Mouse (Mus musculus) MEL (cell line): ENCODE data around the gene Ldhc.

Experiments used
- CHD1 ChIP-seq: IDR thresholded peaks from 2 replicates; pipeline ENCODE4 v1.6.1; 2012; ENCODE audit warnings: low read depth, mild to moderate bottlenecking, inconsistent platforms, low read length, improper control_type of control experiment
- CHD2 ChIP-seq: IDR thresholded peaks from 2 replicates; pipeline ENCODE4 v1.6.1; 2011; ENCODE audit warnings: low read length, improper control_type of control experiment
- CTCF ChIP-seq, 3 experiments: IDR thresholded peaks in 2 of 3; conservative IDR thresholded peaks in 1 of 3; 2 replicates each; pipeline ENCODE4 v1.5.1; 2011 to 2012; ENCODE audit warnings: low read length in 3 of 3, low read depth in 2 of 3, mild to moderate bottlenecking in 2 of 3, improper control_type of control experiment in 1 of 3, inconsistent platforms in 1 of 3, mixed read lengths in 1 of 3, moderate library complexity in 1 of 3; ENCODE audit not compliant: control insufficient read depth in 1 of 3, insufficient read depth in 1 of 3, poor library complexity in 1 of 3, severe bottlenecking in 1 of 3
- ELF1 ChIP-seq: IDR thresholded peaks from 2 replicates; pipeline ENCODE4 v1.6.1; 2014; ENCODE audit warnings: low read depth, mild to moderate bottlenecking, inconsistent platforms, low read length, improper control_type of control experiment, moderate library complexity
- GATA1 ChIP-seq: IDR thresholded peaks from 2 replicates; pipeline ENCODE4 v1.6.1; 2011; ENCODE audit warnings: low read depth, low read length, improper control_type of control experiment
- KAT2A ChIP-seq: conservative IDR thresholded peaks from 2 replicates; pipeline ENCODE4 v1.6.1; 2012; ENCODE audit warnings: low read depth, low read length, improper control_type of control experiment, inconsistent platforms
- MAX ChIP-seq: IDR thresholded peaks from 2 replicates; pipeline ENCODE4 v1.6.1; 2011; ENCODE audit warnings: low read length, improper control_type of control experiment
- POLR2A ChIP-seq, 2 experiments: IDR thresholded peaks; 2 replicates each; pipeline ENCODE4 v1.6.1; 2011 to 2012; ENCODE audit warnings: low read length in 2 of 2, mild to moderate bottlenecking in 2 of 2, control low read depth in 1 of 2, improper control_type of control experiment in 1 of 2, low read depth in 1 of 2, moderate library complexity in 1 of 2; ENCODE audit not compliant: control insufficient read depth in 1 of 2, insufficient read depth in 1 of 2, poor library complexity in 1 of 2
- POLR2AphosphoS2 ChIP-seq: IDR thresholded peaks from 2 replicates; pipeline ENCODE4 v1.6.1; 2011; ENCODE audit warnings: low read length, improper control_type of control experiment
- POLR2AphosphoS5 ChIP-seq: IDR thresholded peaks from 2 replicates; pipeline ENCODE4 v1.6.1; 2012; ENCODE audit warnings: low read depth, borderline replicate concordance, mild to moderate bottlenecking, inconsistent platforms, low read length, moderate library complexity, mixed read lengths
- TBP ChIP-seq: IDR thresholded peaks from 2 replicates; pipeline ENCODE4 v1.8.0; 2011; ENCODE audit warnings: low read depth, low read length, improper control_type of control experiment
- TCF12 ChIP-seq: IDR thresholded peaks from 2 replicates; pipeline ENCODE4 v1.6.1; 2014; ENCODE audit warnings: low read depth, mild to moderate bottlenecking, inconsistent platforms, low read length, improper control_type of control experiment, moderate library complexity
- USF1 ChIP-seq: IDR thresholded peaks from 2 replicates; pipeline ENCODE4 v1.6.1; 2014; ENCODE audit warnings: low read depth, mild to moderate bottlenecking, inconsistent platforms, low read length, improper control_type of control experiment, moderate library complexity
- ZC3H11A ChIP-seq: IDR thresholded peaks from 2 replicates; pipeline ENCODE4 v1.6.1; 2012; ENCODE audit warnings: low read depth, mild to moderate bottlenecking, inconsistent platforms, low read length, improper control_type of control experiment

DNA sequence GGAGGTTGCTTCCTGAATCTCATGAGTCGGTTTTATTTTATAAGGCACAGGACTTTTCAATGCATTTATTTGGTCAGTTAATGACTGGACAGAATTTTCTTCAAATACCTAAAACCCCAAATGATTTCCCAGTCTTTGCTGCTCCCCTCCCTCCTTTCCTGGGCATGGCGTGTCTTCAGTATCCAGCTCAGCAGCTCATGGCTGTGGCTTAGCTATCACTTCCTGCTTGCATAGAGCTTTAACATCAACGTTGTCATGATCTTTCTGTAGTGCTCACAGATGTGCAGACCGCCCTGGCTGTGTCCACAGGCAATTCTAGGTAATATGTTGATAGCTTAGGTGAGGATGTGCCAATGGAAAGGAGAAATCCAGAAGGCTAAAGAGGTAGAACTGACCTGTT is 11.0 kb downstream of the Ldhc start:
- TF ChIP-seq CTCF (IDR thresholded peaks at IDR 0.05 in 2 of 3, conservative IDR thresholded peaks at IDR 0.05 in 1 of 3; ENCODE audit: control insufficient read depth in 1 of 3, insufficient read depth in 1 of 3, low read depth in 2 of 3, low read length in 3 of 3, poor library complexity in 1 of 3, severe bottlenecking in 1 of 3) (no peak), ZC3H11A (no peak), ELF1 (no peak), CHD2 (no peak), USF1 (no peak), GATA1 (no peak), POLR2A (IDR thresholded peaks at IDR 0.05; ENCODE audit: control insufficient read depth in 1 of 2, insufficient read depth in 1 of 2, low read depth in 1 of 2, low read length in 2 of 2, poor library complexity in 1 of 2) (no peak), TCF12 (no peak), MAX (no peak), POLR2AphosphoS2 (no peak), TBP (no peak; the same call in 1 of the 2 replicates), CHD1 (no peak), POLR2AphosphoS5 (no peak), KAT2A (no peak)
